Mouse (Mus musculus) forebrain, embryonic 13.5 days (tissue): ENCODE measurements around the gene Cadm4. TPM values are rescaled to one million over a fixed set of nuclear protein-coding genes. Genes with fewer than 3 reads are reported as not detected.

Source experiments
- ATAC-seq: fragments of 200-750 bp; cut with Nextera tagmentation; 2 replicates; pipeline ENCODE4 v1.8.0; 2017
- H3K27ac ChIP-seq: fragments of 300-500 bp; sonication (generic); 2 replicates; pipeline ENCODE4 v1.5.1; 2015; ENCODE audit warnings: inconsistent platforms, mild to moderate bottlenecking, moderate library complexity
- H3K27me3 ChIP-seq: fragments of 300-500 bp; sonication (generic); 2 replicates; pipeline ENCODE4 v1.6.1; 2015; ENCODE audit warnings: mild to moderate bottlenecking, inconsistent platforms
- H3K36me3 ChIP-seq: fragments of 300-500 bp; sonication (generic); 2 replicates; pipeline ENCODE4 v1.6.1; 2015; ENCODE audit warnings: mild to moderate bottlenecking, inconsistent platforms; ENCODE audit not compliant: poor library complexity, severe bottlenecking
- H3K4me1 ChIP-seq: fragments of 300-500 bp; sonication (generic); 2 replicates; pipeline ENCODE4 v1.6.1; 2015; ENCODE audit warnings: inconsistent platforms
- H3K4me2 ChIP-seq: fragments of 300-500 bp; sonication (generic); 2 replicates; pipeline ENCODE4 v1.6.1; 2015; ENCODE audit warnings: inconsistent platforms, mild to moderate bottlenecking, moderate library complexity
- H3K4me3 ChIP-seq: fragments of 300-500 bp; sonication (generic); 2 replicates; pipeline ENCODE4 v1.5.1; 2015; ENCODE audit warnings: mild to moderate bottlenecking, inconsistent platforms
- H3K9ac ChIP-seq: fragments of 300-500 bp; sonication (generic); 2 replicates; pipeline ENCODE4 v1.6.1; 2015; ENCODE audit warnings: mild to moderate bottlenecking, inconsistent platforms
- H3K9me3 ChIP-seq: fragments of 300-500 bp; sonication (generic); replicated peaks from 2 replicates; pipeline ENCODE4 v1.6.1; 2016; ENCODE audit warnings: inconsistent platforms
- WGBS: fragments of 180-500 bp; shearing (Covaris S2); methylation state at CpG from one replicate; pipeline ENCODE4 v1.1.7; 2015; 5-methylcytosine and 5-hydroxymethylcytosine counted together
- polyA plus RNA-seq: library from polyadenylated mRNA; unstranded; fragments of >200 nt; fragmentation: Nextera tagmentation; extraction: Ambion mirVana; gene quantifications from 2 replicates; pipeline ENCODE4 v1.2.1, GENCODE M21; 2015

The Cadm4 gene
- 45.8 and 47.0 TPM in 2 replicates for polyA plus RNA-seq

- Histone ChIP-seq H3K27ac (peak within 1 kb of the TSS; percentile 78), H3K36me3 (no peaks in the 10 kb centered on the region), H3K4me1 (peaks cover 61% of the 10 kb centered on the region), H3K9ac (peak within 1 kb of the TSS; percentile 97), H3K27me3 (0 out of 2 replicates have a peak, but pooled peaks cover 3% of the 10 kb centered on the region), H3K4me2 (peak within 1 kb of the TSS; percentile 87), H3K9me3 (no peaks in the 10 kb centered on the region), H3K4me3 (peak within 1 kb of the TSS; percentile 76)
- peak; percentile 86 for ATAC-seq
- 1% methylated on average over 62 of the region's 83 CpGs for WGBS
These were observed at the start of gene Cadm4 for GRCm38 (mm10) chr7:24481474-24482207. TSS of gene Cadm4 (plus strand) at chr7:24482023.

- Histone ChIP-seq H3K36me3 (no peaks in the 10 kb centered on the region), H3K9me3 (no peaks in the 10 kb centered on the region), H3K4me2 (no peak overlapping the region), H3K4me1 (no peaks in the 10 kb centered on the region), H3K27me3 (0 out of 2 replicates have a peak, but pooled peaks cover 2% of the 10 kb centered on the region), H3K27ac (no peak overlapping the region), H3K9ac (no peak overlapping the region), H3K4me3 (no peak overlapping the region)
- ATAC-seq, result no peak
- 71% methylated on average over 5 of the region's 5 CpGs for WGBS
These were observed 46.5 kb upstream of the Cadm4 start for GRCm38 (mm10) chr7:24435305-24435704.

GRCm38 (mm10) chr7:24437981-24438380 lies 43.8 kb upstream of the Cadm4 start:
- no peaks in the 10 kb centered on the region for H3K36me3 ChIP-seq

DNA sequence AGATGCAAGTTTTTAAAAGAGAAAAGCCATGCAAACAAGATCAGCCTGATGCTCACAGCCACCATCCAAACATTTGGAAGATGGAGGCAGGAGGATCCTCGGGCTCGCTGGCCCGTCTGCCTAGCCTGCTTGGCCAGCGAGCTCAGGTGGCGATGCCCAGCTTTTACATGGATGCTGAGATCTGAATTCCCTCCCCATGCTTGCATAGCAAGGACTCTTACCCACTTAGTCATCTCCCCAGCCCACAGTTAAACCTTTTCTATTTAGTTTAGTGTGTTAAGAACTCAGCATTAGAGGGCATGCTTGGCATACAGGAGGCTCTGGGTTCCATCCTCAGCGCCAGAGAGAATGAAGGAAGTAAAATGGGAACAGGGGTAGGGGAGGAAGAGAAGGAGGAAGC lies 42.6 kb upstream of the Cadm4 start:
- H3K9me3 ChIP-seq, result no peaks in the 10 kb centered on the region
- H3K27ac ChIP-seq, result no peak overlapping the region
- no peak overlapping the region for H3K9ac ChIP-seq
- H3K4me3 ChIP-seq, result no peak overlapping the region
- H3K27me3 ChIP-seq, result no peaks in the 10 kb centered on the region
- H3K36me3 ChIP-seq, result no peaks in the 10 kb centered on the region
- no peak for ATAC-seq
- H3K4me1 ChIP-seq, result no peaks in the 10 kb centered on the region
- WGBS, result 89% methylated on average over 6 of the region's 6 CpGs
- H3K4me2 ChIP-seq, result no peak overlapping the region

More at GRCm38 (mm10) chr7:24437981-24438380, 43.8 kb upstream of the Cadm4 start:
- 82% methylated on average over 10 of the region's 10 CpGs for WGBS
- no peak for ATAC-seq
- Histone ChIP-seq H3K4me3 (no peak overlapping the region), H3K4me1 (no peaks in the 10 kb centered on the region), H3K4me2 (no peak overlapping the region), H3K9ac (no peak overlapping the region), H3K27ac (no peak overlapping the region), H3K9me3 (no peaks in the 10 kb centered on the region), H3K27me3 (no peaks in the 10 kb centered on the region)

GRCm38 (mm10) chr7:24439891-24440290 lies 41.9 kb upstream of the Cadm4 start:
- no peak overlapping the region for H3K9ac ChIP-seq
- H3K4me3 ChIP-seq, result no peak overlapping the region
- H3K27ac ChIP-seq, result no peak overlapping the region
- 86% methylated on average over 7 of the region's 7 CpGs for WGBS
- H3K36me3 ChIP-seq, result no peaks in the 10 kb centered on the region
- no peak overlapping the region for H3K4me2 ChIP-seq
- ATAC-seq, result no peak
- H3K9me3 ChIP-seq, result no peaks in the 10 kb centered on the region
- H3K27me3 ChIP-seq, result no peaks in the 10 kb centered on the region
- H3K4me1 ChIP-seq, result no peaks in the 10 kb centered on the region

DNA sequence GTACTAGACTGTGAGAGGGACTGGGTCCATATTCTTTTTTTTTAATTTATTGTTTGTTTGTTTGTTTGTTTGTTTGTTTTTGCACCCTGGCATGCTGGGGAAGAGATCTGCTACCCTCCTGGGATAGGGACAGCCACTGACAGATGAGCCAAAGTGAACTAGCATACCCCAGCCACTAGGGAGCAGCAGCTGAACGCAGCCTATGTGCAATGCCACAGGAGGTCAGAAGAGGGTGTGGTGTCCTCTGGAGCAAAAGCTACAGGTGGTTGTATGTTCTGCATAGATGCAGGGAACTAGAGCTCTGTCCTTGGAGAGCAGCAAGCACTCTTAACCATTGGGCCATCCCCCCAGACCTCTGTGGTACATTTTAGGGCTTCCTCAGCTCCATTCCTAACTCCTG lies 40.0 kb upstream of the Cadm4 start:
- H3K4me3 ChIP-seq, result no peak overlapping the region
- H3K4me1 ChIP-seq, result no peaks in the 10 kb centered on the region
- no peak overlapping the region for H3K9ac ChIP-seq
- no peaks in the 10 kb centered on the region for H3K9me3 ChIP-seq
- H3K27me3 ChIP-seq, result no peaks in the 10 kb centered on the region
- H3K36me3 ChIP-seq, result no peaks in the 10 kb centered on the region
- no peak overlapping the region for H3K27ac ChIP-seq
- no peak for ATAC-seq
- no peak overlapping the region for H3K4me2 ChIP-seq
- 4% methylated on average over 1 of the region's 1 CpGs for WGBS

GRCm38 (mm10) chr7:24442313-24442712 lies 39.5 kb upstream of the Cadm4 start:
- no peaks in the 10 kb centered on the region for H3K4me1 ChIP-seq
- H3K27ac ChIP-seq, result no peak overlapping the region
- H3K4me3 ChIP-seq, result no peak overlapping the region
- H3K27me3 ChIP-seq, result no peaks in the 10 kb centered on the region
- H3K36me3 ChIP-seq, result no peaks in the 10 kb centered on the region
- no peaks in the 10 kb centered on the region for H3K9me3 ChIP-seq
- 79% methylated on average over 8 of the region's 8 CpGs for WGBS
- no peak overlapping the region for H3K4me2 ChIP-seq
- no peak overlapping the region for H3K9ac ChIP-seq
- no peak for ATAC-seq

DNA sequence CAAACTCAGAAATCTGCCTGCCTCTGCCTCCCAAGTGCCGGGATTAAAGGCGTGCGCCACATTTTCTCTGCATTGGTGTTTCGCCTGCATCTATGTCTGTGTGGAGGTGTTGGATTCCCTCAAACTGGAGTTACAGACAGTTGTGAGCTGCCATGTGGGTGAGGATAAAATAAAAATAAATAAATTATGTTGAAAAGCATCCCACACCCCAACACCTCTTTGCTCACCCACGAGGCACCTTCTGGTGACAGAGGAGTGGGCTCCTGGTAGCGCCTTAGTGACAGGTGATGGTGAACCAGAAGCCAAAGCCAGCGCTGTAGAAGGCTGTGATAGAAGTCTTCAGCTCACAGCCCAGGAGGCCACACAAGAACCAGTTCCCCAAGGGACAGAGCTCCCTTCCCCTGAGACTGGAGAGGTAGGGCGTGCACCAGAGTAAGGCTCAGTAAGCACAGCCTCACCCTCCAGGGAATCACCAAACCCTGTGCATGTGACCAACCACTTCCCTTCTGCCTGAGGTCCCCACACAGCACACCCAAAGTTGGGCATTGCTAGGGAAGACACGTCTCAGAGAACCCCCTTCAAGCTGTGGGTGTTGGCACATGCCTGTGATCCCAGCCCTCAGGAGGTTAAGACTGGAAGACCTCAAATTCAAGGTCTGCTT lies 36.4 kb upstream of the Cadm4 start:
- H3K27me3 ChIP-seq, result no peaks in the 10 kb centered on the region
- H3K9ac ChIP-seq, result no peak overlapping the region
- no peaks in the 10 kb centered on the region for H3K36me3 ChIP-seq
- 91% methylated on average over 9 of the region's 9 CpGs for WGBS
- ATAC-seq, result no peak
- no peak overlapping the region for H3K27ac ChIP-seq
- no peak overlapping the region for H3K4me3 ChIP-seq
- H3K4me1 ChIP-seq, result no peaks in the 10 kb centered on the region
- H3K9me3 ChIP-seq, result no peaks in the 10 kb centered on the region
- no peak overlapping the region for H3K4me2 ChIP-seq

GRCm38 (mm10) chr7:24446697-24447340 lies 35.0 kb upstream of the Cadm4 start:
- Histone ChIP-seq H3K4me1 (no peaks in the 10 kb centered on the region), H3K36me3 (no peaks in the 10 kb centered on the region), H3K4me3 (no peak overlapping the region), H3K4me2 (no peak overlapping the region), H3K9me3 (no peaks in the 10 kb centered on the region), H3K9ac (no peak overlapping the region), H3K27ac (no peak overlapping the region), H3K27me3 (no peaks in the 10 kb centered on the region; the same call in 1 of the 2 replicates)
- WGBS, result 79% methylated on average over 7 of the region's 7 CpGs
- ATAC-seq, result no peak

GRCm38 (mm10) chr7:24448782-24449517 lies 32.9 kb upstream of the Cadm4 start:
- H3K9me3 ChIP-seq, result no peaks in the 10 kb centered on the region
- no peak overlapping the region for H3K27ac ChIP-seq
- H3K4me1 ChIP-seq, result no peaks in the 10 kb centered on the region
- no peak overlapping the region for H3K4me3 ChIP-seq
- no peak overlapping the region for H3K4me2 ChIP-seq
- H3K27me3 ChIP-seq, result no peaks in the 10 kb centered on the region; the same call in 1 of the 2 replicates
- WGBS, result 68% methylated on average over 14 of the region's 14 CpGs
- no peak for ATAC-seq
- H3K36me3 ChIP-seq, result no peaks in the 10 kb centered on the region
- H3K9ac ChIP-seq, result no peak overlapping the region

DNA sequence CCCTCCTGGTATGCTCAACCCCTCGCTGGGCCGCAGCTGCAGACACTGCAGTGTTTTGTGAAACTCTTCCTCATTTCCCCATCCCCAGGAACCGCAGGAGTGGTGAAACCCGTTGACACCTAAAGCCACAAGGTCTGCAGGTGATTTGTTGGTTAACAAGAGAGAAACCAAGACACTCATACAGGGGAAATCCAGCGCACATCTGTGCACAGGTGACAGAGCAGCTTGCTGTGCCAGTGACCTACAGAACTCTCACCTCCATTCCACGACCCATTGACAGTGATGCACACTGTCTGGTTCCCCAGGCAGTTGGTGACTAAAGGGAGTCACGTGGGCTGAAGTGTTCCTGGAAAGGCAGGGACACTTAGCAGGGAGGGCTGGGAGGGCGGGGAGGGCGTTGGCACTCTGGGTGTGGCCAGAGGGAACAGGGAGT lies 31.2 kb upstream of the Cadm4 start:
- H3K27ac ChIP-seq, result no peak overlapping the region
- 68% methylated on average over 8 of the region's 9 CpGs for WGBS
- H3K4me1 ChIP-seq, result no peaks in the 10 kb centered on the region
- H3K27me3 ChIP-seq, result no peaks in the 10 kb centered on the region; the same call in 1 of the 2 replicates
- ATAC-seq, result no peak
- no peak overlapping the region for H3K4me2 ChIP-seq
- H3K9ac ChIP-seq, result no peak overlapping the region
- H3K9me3 ChIP-seq, result no peaks in the 10 kb centered on the region
- no peaks in the 10 kb centered on the region for H3K36me3 ChIP-seq
- no peak overlapping the region for H3K4me3 ChIP-seq
